Mouse (Mus musculus) midbrain, embryonic 10.5 days (tissue): ENCODE measurements around the gene Tulp1. TPM values are rescaled to one million over a fixed set of nuclear protein-coding genes. Genes with fewer than 3 reads are reported as not detected.
"Not testable (repeated sequence)": the region's sequence is repeated elsewhere in the genome, so short reads cannot be mapped to it uniquely, and the experiment has no call there.

Experiments
- DNase-seq: peaks from one replicate; pipeline ENCODE4 v3.0.0-alpha.2; 2017; ENCODE audit warnings: low spot score
- H3K27ac ChIP-seq: fragments of 300-500 bp; sonication (generic); replicated peaks from 2 replicates; pipeline ENCODE4 v1.5.1; 2016; ENCODE audit warnings: mild to moderate bottlenecking
- H3K27me3 ChIP-seq: fragments of 300-500 bp; sonication (generic); 2 replicates; pipeline ENCODE4 v1.6.1; 2016; ENCODE audit warnings: low read depth, mild to moderate bottlenecking; ENCODE audit not compliant: poor library complexity, severe bottlenecking
- H3K36me3 ChIP-seq: fragments of 300-500 bp; sonication (generic); 2 replicates; pipeline ENCODE4 v1.6.1; 2016; ENCODE audit warnings: mild to moderate bottlenecking, moderate library complexity
- H3K4me1 ChIP-seq: fragments of 300-500 bp; sonication (generic); 2 replicates; pipeline ENCODE4 v1.6.1; 2016
- H3K4me3 ChIP-seq: fragments of 300-500 bp; sonication (generic); 2 replicates; pipeline ENCODE4 v1.5.1; 2016; ENCODE audit warnings: mild to moderate bottlenecking, moderate library complexity
- H3K9me3 ChIP-seq: fragments of 300-500 bp; sonication (generic); replicated peaks from 2 replicates; pipeline ENCODE4 v1.6.1; 2016; ENCODE audit warnings: mild to moderate bottlenecking
- WGBS: fragments of 180-500 bp; shearing (Covaris S2); methylation state at CpG from one replicate; pipeline ENCODE4 v1.1.7; 2016; 5-methylcytosine and 5-hydroxymethylcytosine counted together
- polyA plus RNA-seq: library from polyadenylated mRNA; unstranded; fragments of >200 nt; fragmentation: Nextera tagmentation; extraction: Ambion mirVana; gene quantifications from 2 replicates; pipeline ENCODE4 v1.2.1, GENCODE M21; 2016

Tulp1 gene
- polyA plus RNA-seq, 1 experiment from 2014 or later = 2.8 TPM

DNA sequence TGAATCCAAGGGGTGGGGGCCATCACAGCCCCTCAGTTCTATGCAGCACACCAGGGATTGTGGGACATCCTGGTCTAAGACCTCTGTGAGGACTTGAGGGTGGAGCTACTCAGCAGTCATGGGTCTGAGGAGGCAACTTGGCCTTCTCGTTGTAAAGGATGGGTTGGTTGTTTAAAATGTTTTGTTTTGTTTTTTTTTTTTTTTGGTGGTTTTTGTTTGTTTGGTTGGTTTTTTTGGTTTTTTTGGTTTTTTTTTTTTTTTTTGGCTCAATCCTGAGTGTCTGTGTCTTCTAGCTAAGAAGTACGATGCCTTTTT, 34.8 kb downstream of the Tulp1 start:
- DNase-seq = no peak
- H3K27ac ChIP-seq = peak overlapping the region; percentile 97; the same call in 1 of the 2 replicates
- peaks cover 63% of the 10 kb centered on the region for H3K4me1 ChIP-seq
- WGBS = 65% methylated on average over 2 of the region's 2 CpGs
- no peaks in the 10 kb centered on the region for H3K9me3 ChIP-seq
- H3K4me3 ChIP-seq = peak overlapping the region; percentile 100
- peaks cover 4% of the 10 kb centered on the region; the same call in 1 of the 2 replicates for H3K27me3 ChIP-seq
- peaks cover 81% of the 10 kb centered on the region for H3K36me3 ChIP-seq

GRCm38 (mm10) chr17:28329503-28330231, 35.4 kb downstream of the Tulp1 start:
- peak overlapping the region; percentile 100 for H3K4me3 ChIP-seq
- H3K9me3 ChIP-seq = peaks cover 2% of the 10 kb centered on the region
- peak overlapping the region; percentile 97 for H3K27ac ChIP-seq
- peaks cover 4% of the 10 kb centered on the region; the same call in 1 of the 2 replicates for H3K27me3 ChIP-seq
- 12% methylated on average over 4 of the region's 4 CpGs for WGBS
- H3K4me1 ChIP-seq = peaks cover 62% of the 10 kb centered on the region
- DNase-seq = no peak
- peaks cover 81% of the 10 kb centered on the region for H3K36me3 ChIP-seq

DNA sequence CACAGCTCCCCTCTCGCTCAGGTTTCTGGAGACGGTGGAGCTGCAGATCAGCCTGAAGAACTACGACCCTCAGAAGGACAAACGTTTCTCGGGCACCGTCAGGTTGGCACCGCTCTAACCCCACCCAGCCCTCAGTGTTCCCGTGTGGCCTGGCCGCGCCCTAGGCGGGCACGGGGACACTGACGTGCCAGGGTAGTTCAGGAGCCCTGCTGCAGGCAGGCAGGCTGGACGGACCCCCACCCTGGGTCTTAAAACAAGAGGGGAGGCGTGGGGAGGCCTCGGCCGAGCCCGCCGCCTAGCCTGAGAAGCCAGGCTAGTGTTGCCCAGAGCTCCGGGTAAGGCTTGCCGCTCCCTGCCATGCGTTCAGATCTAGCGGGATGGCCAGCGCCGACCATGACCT, 36.1 kb downstream of the Tulp1 start:
- Histone ChIP-seq H3K4me3 (peak overlapping the region; percentile 100), H3K36me3 (peaks cover 83% of the 10 kb centered on the region), H3K4me1 (peaks cover 56% of the 10 kb centered on the region), H3K27ac (peak overlapping the region; percentile 97), H3K27me3 (peaks cover 4% of the 10 kb centered on the region; the same call in 1 of the 2 replicates), H3K9me3 (peaks cover 7% of the 10 kb centered on the region)
- WGBS = under 1% methylated on average over 25 of the region's 25 CpGs
- peak; percentile 52 for DNase-seq

- peak within 1 kb of the TSS; percentile 100 for H3K4me3 ChIP-seq
- peaks cover 7% of the 10 kb centered on the region for H3K9me3 ChIP-seq
- peaks cover 3% of the 10 kb centered on the region; the same call in 1 of the 2 replicates for H3K27me3 ChIP-seq
- peak within 1 kb of the TSS; percentile 97 for H3K27ac ChIP-seq
- peaks cover 81% of the 10 kb centered on the region for H3K36me3 ChIP-seq
- H3K4me1 ChIP-seq = peaks cover 52% of the 10 kb centered on the region
- peak; percentile 97 for DNase-seq
- WGBS = under 1% methylated on average over 67 of the region's 67 CpGs
These were observed 36.6 kb downstream of the Tulp1 start, which contains the start of gene Rpl10a for GRCm38 (mm10) chr17:28328366-28328928. Rpl10a (plus strand) TSS chr17:28328471.

GRCm38 (mm10) chr17:28327673-28328325, 37.2 kb downstream of the Tulp1 start:
- Histone ChIP-seq H3K27ac (peak overlapping the region; percentile 97), H3K4me1 (peaks cover 45% of the 10 kb centered on the region), H3K27me3 (no peaks in the 10 kb centered on the region), H3K4me3 (peak overlapping the region; percentile 100), H3K36me3 (peaks cover 80% of the 10 kb centered on the region), H3K9me3 (peaks cover 7% of the 10 kb centered on the region)
- WGBS = 11% methylated on average over 22 of the region's 22 CpGs
- DNase-seq = no peak

DNA sequence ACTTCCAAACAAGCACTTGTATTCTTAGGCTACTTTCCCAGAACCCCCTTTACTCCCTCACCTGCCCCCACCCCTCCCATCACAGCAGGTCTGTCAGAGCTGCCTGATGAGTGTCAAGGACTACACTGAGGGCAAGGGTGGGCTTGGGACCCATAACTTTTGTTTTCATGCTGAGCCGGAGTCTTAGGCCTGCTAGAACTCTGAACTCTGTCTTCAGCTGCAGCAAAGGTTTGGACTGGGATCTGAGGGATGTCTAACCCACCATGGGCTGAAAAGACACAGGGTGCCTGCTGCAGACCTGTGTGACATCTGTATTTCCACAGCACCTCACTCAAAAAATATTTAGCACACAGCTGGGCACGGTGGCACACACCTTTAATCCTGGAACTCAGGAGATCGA, 38.1 kb downstream of the Tulp1 start:
- H3K9me3 ChIP-seq = peaks cover 7% of the 10 kb centered on the region
- peaks cover 80% of the 10 kb centered on the region for H3K36me3 ChIP-seq
- H3K4me1 ChIP-seq = peaks cover 37% of the 10 kb centered on the region
- H3K4me3 ChIP-seq = no peak overlapping the region
- 83% methylated on average over 3 of the region's 3 CpGs for WGBS
- no peak for DNase-seq
- no peaks in the 10 kb centered on the region for H3K27me3 ChIP-seq
- peak overlapping the region; percentile 97 for H3K27ac ChIP-seq

GRCm38 (mm10) chr17:28325751-28326150, 39.3 kb downstream of the Tulp1 start:
- Histone ChIP-seq H3K27me3 (no peaks in the 10 kb centered on the region), H3K27ac (no peak overlapping the region), H3K9me3 (peaks cover 7% of the 10 kb centered on the region), H3K36me3 (peaks cover 80% of the 10 kb centered on the region), H3K4me3 (no peak overlapping the region), H3K4me1 (peaks cover 31% of the 10 kb centered on the region)
- DNase-seq = no peak
- 88% methylated on average over 8 of the region's 8 CpGs for WGBS

DNA sequence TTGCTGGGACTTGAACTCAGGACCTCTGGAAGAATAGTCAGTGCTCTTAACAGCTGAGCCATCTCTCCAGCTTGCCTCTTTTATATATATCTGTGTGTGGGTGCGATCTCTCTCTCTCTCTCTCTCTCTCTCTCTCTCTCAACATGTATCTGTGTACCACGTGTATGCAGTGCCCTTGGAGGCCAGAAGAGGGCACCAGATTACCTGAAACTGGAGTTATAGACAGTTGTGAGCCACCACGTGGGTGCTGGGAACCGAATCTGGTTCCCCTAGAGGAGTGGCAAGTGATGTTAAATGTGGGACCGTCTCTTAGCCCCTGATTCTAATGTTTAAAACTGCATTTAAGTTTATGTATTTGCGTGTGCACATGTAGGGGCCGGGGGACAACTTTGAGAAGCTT, 40.6 kb downstream of the Tulp1 start:
- DNase-seq, H3K27me3 ChIP-seq, H3K27ac ChIP-seq, H3K9me3 ChIP-seq, H3K4me3 ChIP-seq: not testable (repeated sequence)
- Histone ChIP-seq H3K36me3 (peaks cover 77% of the 10 kb centered on the region), H3K4me1 (peaks cover 20% of the 10 kb centered on the region)
- WGBS = 92% methylated on average over 7 of the region's 7 CpGs

DNA sequence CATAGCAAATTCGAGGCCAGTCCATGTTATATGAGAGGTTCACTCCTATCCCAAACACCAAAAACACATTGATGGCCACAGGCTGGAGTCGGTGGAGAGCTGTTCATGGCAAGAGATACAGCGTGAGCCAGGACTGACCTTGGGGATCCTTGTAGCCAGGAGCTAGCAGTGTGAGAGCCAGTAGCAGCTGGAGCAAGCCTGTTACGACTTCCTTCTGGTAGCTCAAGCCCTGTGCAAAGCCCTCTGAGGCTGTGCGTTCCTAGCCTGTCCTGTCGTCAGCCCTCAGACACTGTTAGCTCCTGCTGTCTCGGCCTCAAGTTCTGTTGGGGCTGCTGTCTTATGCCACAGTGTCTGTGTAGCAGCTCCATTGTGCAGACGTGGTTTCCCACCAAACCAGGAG, 41.2 kb downstream of the Tulp1 start:
- H3K27me3 ChIP-seq = no peaks in the 10 kb centered on the region
- no peak overlapping the region for H3K27ac ChIP-seq
- peaks cover 7% of the 10 kb centered on the region for H3K9me3 ChIP-seq
- H3K4me3 ChIP-seq = 0 out of 2 replicates have a peak overlapping the region, but pooled peaks have one; percentile 11
- H3K36me3 ChIP-seq = peaks cover 77% of the 10 kb centered on the region
- 91% methylated on average over 8 of the region's 8 CpGs for WGBS
- DNase-seq = no peak
- peaks cover 15% of the 10 kb centered on the region for H3K4me1 ChIP-seq

- H3K27ac ChIP-seq = no peak overlapping the region
- 97% methylated on average over 4 of the region's 4 CpGs for WGBS
- no peak overlapping the region for H3K4me3 ChIP-seq
- peaks cover 7% of the 10 kb centered on the region for H3K9me3 ChIP-seq
- no peaks in the 10 kb centered on the region for H3K27me3 ChIP-seq
- no peak for DNase-seq
- peaks cover 94% of the 10 kb centered on the region for H3K36me3 ChIP-seq
- peaks cover 8% of the 10 kb centered on the region; the same call in 1 of the 2 replicates for H3K4me1 ChIP-seq
These were observed 43.3 kb downstream of the Tulp1 start for GRCm38 (mm10) chr17:28321700-28322099.

DNA sequence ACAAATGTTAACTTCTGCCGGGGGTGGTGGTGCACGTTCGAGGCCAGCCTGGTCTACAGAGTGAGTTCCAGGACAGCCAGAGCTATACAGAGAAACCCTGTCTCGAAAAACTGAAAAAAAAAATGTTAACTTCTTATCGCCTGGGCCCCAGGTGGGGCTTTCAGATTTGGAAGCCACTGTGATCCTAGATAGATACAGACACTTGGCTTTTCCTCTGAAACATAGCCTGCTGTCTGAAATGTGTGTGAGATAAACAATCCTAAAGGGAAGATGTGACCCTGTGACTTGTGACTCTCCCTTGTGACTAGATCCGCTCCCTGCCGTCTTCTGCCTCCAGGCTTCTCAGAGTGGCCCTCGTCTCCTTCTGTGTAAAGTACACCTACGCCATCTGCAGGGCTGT, 47.3 kb downstream of the Tulp1 start:
- Histone ChIP-seq H3K27ac (no peak overlapping the region), H3K27me3 (no peaks in the 10 kb centered on the region), H3K4me3 (no peak overlapping the region), H3K36me3 (peaks cover 73% of the 10 kb centered on the region), H3K4me1 (peaks cover 39% of the 10 kb centered on the region), H3K9me3 (no peaks in the 10 kb centered on the region)
- no peak for DNase-seq
- WGBS = 85% methylated on average over 9 of the region's 9 CpGs

- WGBS = 49% methylated on average over 8 of the region's 8 CpGs
- Histone ChIP-seq H3K27me3 (no peaks in the 10 kb centered on the region), H3K4me1 (peaks cover 42% of the 10 kb centered on the region), H3K4me3 (no peak overlapping the region), H3K9me3 (no peaks in the 10 kb centered on the region), H3K36me3 (peaks cover 67% of the 10 kb centered on the region), H3K27ac (no peak overlapping the region)
- no peak for DNase-seq
These were observed 47.9 kb downstream of the Tulp1 start for GRCm38 (mm10) chr17:28317091-28317490.

GRCm38 (mm10) chr17:28316476-28316875, 48.5 kb downstream of the Tulp1 start:
- Histone ChIP-seq H3K27me3 (no peaks in the 10 kb centered on the region), H3K27ac (no peak overlapping the region), H3K9me3 (no peaks in the 10 kb centered on the region), H3K4me3 (no peak overlapping the region; the same call in 1 of the 2 replicates), H3K36me3 (peaks cover 60% of the 10 kb centered on the region), H3K4me1 (peaks cover 42% of the 10 kb centered on the region)
- 93% methylated on average over 9 of the region's 9 CpGs for WGBS
- no peak for DNase-seq
